Mouse (Mus musculus) bone marrow macrophage, adult 2 months (primary cell): Measurements from ENCODE around the gene Nanos2. TPM values are rescaled to one million over a fixed set of nuclear protein-coding genes. Genes with fewer than 3 reads are reported as not detected.
A peak's percentile ranks its signal among the peaks of the same experiment; 100 is the strongest.

ENCODE experiments used
- H3K27ac ChIP-seq: 2 replicates; pipeline ENCODE4 v1.5.1; 2012; ENCODE audit warnings: low read depth, low read length; ENCODE audit not compliant: insufficient read depth
- H3K4me1 ChIP-seq: 2 replicates; pipeline ENCODE4 v1.6.1; 2012; ENCODE audit warnings: low read length; ENCODE audit not compliant: control insufficient read depth, insufficient read depth
- H3K4me3 ChIP-seq: 2 replicates; pipeline ENCODE4 v1.5.1; 2012; ENCODE audit warnings: mild to moderate bottlenecking, low read length, moderate library complexity; ENCODE audit not compliant: insufficient read depth
- CTCF ChIP-seq: IDR thresholded peaks from 2 replicates; pipeline ENCODE4 v1.5.1; 2012; ENCODE audit warnings: low read depth, mild to moderate bottlenecking, low read length, moderate library complexity
- POLR2A ChIP-seq: IDR thresholded peaks from 2 replicates; pipeline ENCODE4 v1.6.1; 2012; ENCODE audit warnings: mild to moderate bottlenecking, low read depth, low read length, borderline replicate concordance
- polyA plus RNA-seq: library from polyadenylated mRNA; stranded (reverse); fragments of >200 nt; gene quantifications from 2 replicates; pipeline ENCODE4 v1.2.4, GENCODE M21; 2012; ENCODE audit not compliant: missing spikeins, insufficient read depth, insufficient read length

Nanos2 gene
- polyA plus RNA-seq, 1 experiment = not detected

GRCm38 (mm10) chr7:18959446-18959845 lies 27.8 kb upstream of the Nanos2 start:
- no peak for TF ChIP-seq CTCF
- no peak for TF ChIP-seq POLR2A
- Histone ChIP-seq H3K4me3 (no peak overlapping the region), H3K27ac (no peak overlapping the region), H3K4me1 (peaks cover 18% of the 10 kb centered on the region)

GRCm38 (mm10) chr7:18962171-18962792 lies 24.9 kb upstream of the Nanos2 start:
- no peak for TF ChIP-seq POLR2A
- TF ChIP-seq CTCF = no peak
- Histone ChIP-seq H3K27ac (no peak overlapping the region), H3K4me1 (peaks cover 15% of the 10 kb centered on the region), H3K4me3 (peak overlapping the region; percentile 22)

- TF ChIP-seq POLR2A (no peak), CTCF (no peak)
Measured at GRCm38 (mm10) chr7:18962795-18963194, 24.4 kb upstream of the Nanos2 start.

GRCm38 (mm10) chr7:18963294-18963843 lies 23.8 kb upstream of the Nanos2 start:
- Histone ChIP-seq H3K4me1 (peaks cover 15% of the 10 kb centered on the region), H3K4me3 (no peak overlapping the region), H3K27ac (no peak overlapping the region)
- TF ChIP-seq CTCF (no peak), POLR2A (no peak)

More at GRCm38 (mm10) chr7:18962795-18963194, 24.4 kb upstream of the Nanos2 start:
- H3K27ac ChIP-seq = no peak overlapping the region
- peaks cover 15% of the 10 kb centered on the region for H3K4me1 ChIP-seq
- peak overlapping the region; percentile 22 for H3K4me3 ChIP-seq

GRCm38 (mm10) chr7:18965312-18965711 lies 21.9 kb upstream of the Nanos2 start:
- no peak overlapping the region for H3K4me3 ChIP-seq
- TF ChIP-seq CTCF (no peak), POLR2A (no peak)
- no peak overlapping the region for H3K27ac ChIP-seq
- peaks cover 10% of the 10 kb centered on the region for H3K4me1 ChIP-seq

- Histone ChIP-seq H3K27ac (no peak overlapping the region), H3K4me3 (no peak overlapping the region), H3K4me1 (peaks cover 5% of the 10 kb centered on the region; the same call in 1 of the 2 replicates)
- TF ChIP-seq CTCF (no peak), POLR2A (no peak)
Measured at GRCm38 (mm10) chr7:18967603-18968002, 19.6 kb upstream of the Nanos2 start.

GRCm38 (mm10) chr7:18970956-18971355 lies 16.2 kb upstream of the Nanos2 start:
- TF ChIP-seq CTCF = no peak
- no peak for TF ChIP-seq POLR2A
- no peak overlapping the region for H3K4me3 ChIP-seq

GRCm38 (mm10) chr7:18978381-18978780 lies 8.8 kb upstream of the Nanos2 start:
- Histone ChIP-seq H3K4me3 (no peak overlapping the region), H3K4me1 (no peaks in the 10 kb centered on the region), H3K27ac (no peak overlapping the region)
- TF ChIP-seq POLR2A (no peak), CTCF (no peak)

More at GRCm38 (mm10) chr7:18970956-18971355, 16.2 kb upstream of the Nanos2 start:
- no peak overlapping the region for H3K27ac ChIP-seq
- no peaks in the 10 kb centered on the region for H3K4me1 ChIP-seq

GRCm38 (mm10) chr7:18986503-18986902 lies 697 bp upstream of the Nanos2 start:
- TF ChIP-seq POLR2A (no peak), CTCF (no peak)
- Histone ChIP-seq H3K27ac (no peak overlapping the region), H3K4me1 (peaks cover 7% of the 10 kb centered on the region; the same call in 1 of the 2 replicates), H3K4me3 (no peak overlapping the region)

- Histone ChIP-seq H3K4me1 (peaks cover 7% of the 10 kb centered on the region; the same call in 1 of the 2 replicates), H3K4me3 (no peak overlapping the region), H3K27ac (no peak overlapping the region)
- TF ChIP-seq POLR2A = no peak
- no peak for TF ChIP-seq CTCF
Measured at GRCm38 (mm10) chr7:18987747-18988146, 547 bp downstream of the Nanos2 start.

GRCm38 (mm10) chr7:18988780-18989179 lies 1.6 kb downstream of the Nanos2 start:
- H3K27ac ChIP-seq = no peak overlapping the region
- no peak overlapping the region for H3K4me3 ChIP-seq
- H3K4me1 ChIP-seq = peaks cover 7% of the 10 kb centered on the region; the same call in 1 of the 2 replicates
- TF ChIP-seq CTCF = no peak
